In genomic region chr19:28870351-28870750, GRCm38 (mm10) we compare ENCODE assay signal across 27 mouse cellular contexts. TPM values are rescaled to one million over a fixed set of nuclear protein-coding genes. Genes with fewer than 3 reads are reported as not detected.
"Had no signal": no experiment of that assay in that cellular context is flagged by ENCODE, and none has a peak within 500 bp of the region (broad histone marks: within the 10 kb centered on the region; RNA-seq: fewer than 3 reads in every experiment).

No protein-coding gene starts in this region.

- H3K9me3 ChIP-seq: embryonic facial prominence, embryonic 10.5 days; embryonic facial prominence, embryonic 12.5 days; embryonic facial prominence, embryonic 13.5 days; embryonic facial prominence, embryonic 15.5 days; forebrain, embryonic 10.5 days; forebrain, embryonic 12.5 days; forebrain, embryonic 13.5 days; forebrain, embryonic 15.5 days had no signal

- DNase-seq: cerebellum, adult 2 months; cerebellum, adult 8-10 months; cerebellum, adult 9-10 months; cerebellum, adult 9-11 months; cerebellum, postnatal 10 days; cerebellum, postnatal 14 days; cerebellum, postnatal 25 days; cerebellum, postnatal 36 days; embryo, embryonic 11 days; forebrain, postnatal 0 days; gastrocnemius, adult 2 months; gastrocnemius, postnatal 10 days; gastrocnemius, postnatal 14 days; gastrocnemius, postnatal 25 days; gastrocnemius, postnatal 36 days; heart, adult 18-20 months; heart, adult 2 months had no signal

- ATAC-seq: forebrain, embryonic 13.5 days; forebrain, embryonic 15.5 days; forebrain, embryonic 16.5 days; forebrain, postnatal 0 days had no signal

- H3K4me3 ChIP-seq: embryonic facial prominence, embryonic 10.5 days; embryonic facial prominence, embryonic 12.5 days; embryonic facial prominence, embryonic 13.5 days; embryonic facial prominence, embryonic 15.5 days; erythroblast, embryonic 14.5 days; forebrain, embryonic 10.5 days; forebrain, embryonic 12.5 days; forebrain, embryonic 13.5 days; forebrain, embryonic 15.5 days; gastrocnemius, adult 2 months; heart, adult 2 months had no signal

- H3K27ac ChIP-seq: embryonic facial prominence, embryonic 10.5 days; embryonic facial prominence, embryonic 12.5 days; embryonic facial prominence, embryonic 13.5 days; embryonic facial prominence, embryonic 15.5 days; forebrain, embryonic 10.5 days; forebrain, embryonic 12.5 days; forebrain, embryonic 13.5 days; forebrain, embryonic 15.5 days; gastrocnemius, adult 2 months; heart, adult 2 months had no signal

- H3K4me2 ChIP-seq: embryonic facial prominence, embryonic 12.5 days; embryonic facial prominence, embryonic 13.5 days; embryonic facial prominence, embryonic 15.5 days; forebrain, embryonic 12.5 days; forebrain, embryonic 13.5 days; forebrain, embryonic 15.5 days had no signal

- H3K9ac ChIP-seq: embryonic facial prominence, embryonic 12.5 days; embryonic facial prominence, embryonic 13.5 days; embryonic facial prominence, embryonic 15.5 days; forebrain, embryonic 12.5 days; forebrain, embryonic 13.5 days; forebrain, embryonic 15.5 days; forebrain, postnatal 0 days had no signal

- H3K27me3 ChIP-seq: embryonic facial prominence, embryonic 12.5 days; embryonic facial prominence, embryonic 15.5 days; forebrain, embryonic 12.5 days; forebrain, embryonic 13.5 days; forebrain, embryonic 15.5 days had no signal

- H3K4me1 ChIP-seq: embryonic facial prominence, embryonic 10.5 days; embryonic facial prominence, embryonic 12.5 days; embryonic facial prominence, embryonic 15.5 days; forebrain, embryonic 10.5 days; forebrain, embryonic 12.5 days; forebrain, embryonic 13.5 days had no signal

- H3K36me3 ChIP-seq: embryonic facial prominence, embryonic 10.5 days; embryonic facial prominence, embryonic 12.5 days; embryonic facial prominence, embryonic 13.5 days; embryonic facial prominence, embryonic 15.5 days; forebrain, embryonic 10.5 days; forebrain, embryonic 12.5 days; forebrain, embryonic 15.5 days had no signal

RNA-seq across cellular contexts. Expression of gene Slc1a1, which starts 35.5 kb away (rescaled TPM):
- polyA plus RNA-seq: erythroblast, embryonic 14.5 days had no signal
